Mouse (Mus musculus): Measurements from ENCODE around the gene Hbp1. TPM values are rescaled to one million over a fixed set of nuclear protein-coding genes. Genes with fewer than 3 reads are reported as not detected.
A peak's percentile ranks its signal among the peaks of the same experiment; 100 is the strongest.

Hbp1 gene
- total RNA-seq (2021) = 10 to 100 TPM; 19.1 to 19.3 TPM
- long read RNA-seq, experiment 1, transcript Hbp1-202 (11 exons, 3,142 nt) = major isoform, 28 of 37 reads
- long read RNA-seq, experiment 1, partial matches to known transcripts = 4 of 37 reads
- long read RNA-seq, experiment 1, other reads (novel, unspliced or antisense) = 2 of 37 reads
- long read RNA-seq, experiment 2, transcript Hbp1-202 (11 exons, 3,142 nt) = major isoform, 29 of 37 reads
- long read RNA-seq, experiment 2, partial matches to known transcripts = 5 of 37 reads
- long read RNA-seq, experiment 2, other reads (novel, unspliced or antisense) = 2 of 37 reads

GRCm38 (mm10) chr12:31949759-31950658 lies at the start of gene Hbp1:
Gene Hbp1, minus strand, starts transcription at chr12:31950535.
- intact Hi-C loops (cut with DNase I) = no loop called here
- peak; percentile 100 for DNase-seq (ENCODE audit: low spot score in 2 of 2)

GRCm38 (mm10) chr12:31998706-31999105 lies 48.4 kb upstream of the Hbp1 start:
- DNase-seq (ENCODE audit: low spot score in 2 of 2) = no peak
- intact Hi-C loops (cut with DNase I) = no loop called here

GRCm38 (mm10) chr12:31997328-31997878 lies 47.1 kb upstream of the Hbp1 start:
- intact Hi-C loops (cut with DNase I) = no loop called here
- no peak for DNase-seq (ENCODE audit: low spot score in 2 of 2)

- intact Hi-C loops (cut with DNase I) = no loop called here
- DNase-seq (ENCODE audit: low spot score in 2 of 2) = no peak
Measured at GRCm38 (mm10) chr12:31996877-31997276, 46.5 kb upstream of the Hbp1 start.

GRCm38 (mm10) chr12:31990575-31990974 lies 40.2 kb upstream of the Hbp1 start:
- no peak for DNase-seq (ENCODE audit: low spot score in 2 of 2)
- intact Hi-C loops (cut with DNase I) = no loop called here

- no peak for DNase-seq (ENCODE audit: low spot score in 2 of 2)
- intact Hi-C loops (cut with DNase I) = no loop called here
Measured at GRCm38 (mm10) chr12:31989726-31990125, 39.4 kb upstream of the Hbp1 start.

GRCm38 (mm10) chr12:31986463-31986862 lies 36.1 kb upstream of the Hbp1 start:
- intact Hi-C loops (cut with DNase I) = no loop called here
- no peak for DNase-seq (ENCODE audit: low spot score in 2 of 2)

GRCm38 (mm10) chr12:31985738-31986137 lies 35.4 kb upstream of the Hbp1 start:
- DNase-seq (ENCODE audit: low spot score in 2 of 2) = no peak
- intact Hi-C loops (cut with DNase I) = no loop called here

GRCm38 (mm10) chr12:31984664-31985063 lies 34.3 kb upstream of the Hbp1 start:
- DNase-seq (ENCODE audit: low spot score in 2 of 2) = no peak
- intact Hi-C loops (cut with DNase I) = no loop called here

GRCm38 (mm10) chr12:31984206-31984605 lies 33.9 kb upstream of the Hbp1 start:
- no peak for DNase-seq (ENCODE audit: low spot score in 2 of 2)
- intact Hi-C loops (cut with DNase I) = no loop called here

- peak in 1 of 2 experiments; percentile 49 for DNase-seq (ENCODE audit: low spot score in 2 of 2)
- intact Hi-C loops (cut with DNase I) = no loop called here
Measured at GRCm38 (mm10) chr12:31983769-31984168, 33.4 kb upstream of the Hbp1 start.

- no peak for DNase-seq (ENCODE audit: low spot score in 2 of 2)
- intact Hi-C loops (cut with DNase I) = no loop called here
Measured at GRCm38 (mm10) chr12:31983238-31983637, 32.9 kb upstream of the Hbp1 start.

- intact Hi-C loops (cut with DNase I) = no loop called here
Measured at GRCm38 (mm10) chr12:31977613-31978195, 27.4 kb upstream of the Hbp1 start.

GRCm38 (mm10) chr12:31976544-31976943 lies 26.2 kb upstream of the Hbp1 start:
- intact Hi-C loops (cut with DNase I) = no loop called here
- peak in 1 of 2 experiments; percentile 43 for DNase-seq (ENCODE audit: low spot score in 2 of 2)

More at GRCm38 (mm10) chr12:31977613-31978195, 27.4 kb upstream of the Hbp1 start:
- DNase-seq (ENCODE audit: low spot score in 2 of 2) = peak in 1 of 2 experiments; percentile 42

- peak; percentile 33 to 51 for DNase-seq (ENCODE audit: low spot score in 2 of 2)
- intact Hi-C loops (cut with DNase I) = loop anchor here (5.0 kb wide), 1 partner anchor 89 kb away; the partner anchor contains the start of gene Prkar2b
Measured at GRCm38 (mm10) chr12:31973473-31974172, 23.3 kb upstream of the Hbp1 start.

GRCm38 (mm10) chr12:31971547-31971946 lies 21.2 kb upstream of the Hbp1 start:
- no peak for DNase-seq (ENCODE audit: low spot score in 2 of 2)
- intact Hi-C loops (cut with DNase I) = loop anchor here (5.0 kb wide), 1 partner anchor 91 kb away; the partner anchor contains the start of gene Prkar2b

- intact Hi-C loops (cut with DNase I) = loop anchor here (5.0 kb wide), 1 partner anchor 408 kb away; the partner anchor contains the start of gene Ccdc71l
- DNase-seq (ENCODE audit: low spot score in 2 of 2) = no peak
Measured at GRCm38 (mm10) chr12:31969111-31969510, 18.8 kb upstream of the Hbp1 start.

- intact Hi-C loops (cut with DNase I) = loop anchor here (1.0 to 5.0 kb wide), 3 partner anchors 177 to 410 kb away; partner anchors contain the start of gene Ccdc71l
- DNase-seq (ENCODE audit: low spot score in 2 of 2) = peak; percentile 63 to 65
Measured at GRCm38 (mm10) chr12:31967536-31967935, 17.2 kb upstream of the Hbp1 start.

- intact Hi-C loops (cut with DNase I) = loop anchor here (2.0 to 5.0 kb wide), 2 partner anchors 178 to 411 kb away; partner anchors contain the start of gene Ccdc71l
Measured at GRCm38 (mm10) chr12:31966405-31966804, 16.1 kb upstream of the Hbp1 start.

More at GRCm38 (mm10) chr12:31966405-31966804, 16.1 kb upstream of the Hbp1 start:
- DNase-seq (ENCODE audit: low spot score in 2 of 2) = peak in 1 of 2 experiments; percentile 38
